Mouse (Mus musculus): ENCODE results near the gene Tead3. TPM values are rescaled to one million over a fixed set of nuclear protein-coding genes. Genes with fewer than 3 reads are reported as not detected.

Tead3 gene
- polyA plus RNA-seq, 2 experiments: 0.52 to 2.2 TPM

DNA sequence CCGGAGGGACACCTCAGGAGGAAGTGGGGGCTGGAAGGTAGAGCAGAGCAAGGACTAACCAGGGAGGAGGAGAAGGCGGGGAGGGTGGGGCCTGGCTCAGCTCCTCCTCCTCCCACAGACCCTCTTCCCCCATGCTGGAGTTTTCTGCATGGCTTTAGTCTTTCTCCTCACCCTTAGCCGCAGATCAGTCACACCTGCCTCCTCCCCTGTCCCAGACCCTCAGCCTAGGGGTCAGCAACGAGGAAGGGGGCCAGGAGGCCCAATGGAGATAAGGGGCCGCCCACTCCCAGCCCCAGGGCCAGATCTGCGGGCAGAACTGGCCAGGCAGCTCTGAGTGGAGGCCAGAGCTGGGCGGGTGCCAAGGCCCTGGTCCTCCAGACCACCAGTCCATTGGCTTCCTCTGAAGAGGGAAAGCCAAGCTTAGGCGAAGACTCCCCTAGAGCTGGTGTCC, 5.3 kb downstream of the Tead3 start:
- peaks cover 14% of the 10 kb centered on the region for H3K27me3 ChIP-seq (ENCODE audit: control insufficient read depth, insufficient read depth, low read length)
- ATAC-seq (ENCODE audit: insufficient read depth): no peak

DNA sequence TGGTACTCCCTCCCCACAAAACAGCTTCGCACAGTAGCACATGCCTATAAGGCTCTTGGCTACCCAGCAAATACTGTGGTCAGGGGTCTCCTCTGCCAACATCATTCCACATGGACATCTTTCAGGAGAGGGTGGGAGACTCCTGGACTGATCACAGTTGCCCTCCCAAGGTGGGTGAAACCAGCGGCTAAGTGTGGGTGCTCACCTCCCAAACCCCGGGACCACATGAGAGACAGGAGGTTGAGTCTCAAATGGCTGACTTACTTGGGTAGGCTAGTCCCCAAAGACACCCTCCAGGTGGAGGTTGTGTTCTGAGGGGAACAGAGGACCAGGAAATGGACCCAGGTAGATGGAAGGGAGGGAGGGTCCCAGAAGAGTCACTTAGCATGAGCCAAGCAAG, 5.9 kb downstream of the Tead3 start:
- peaks cover 3 to 4% of the 10 kb centered on the region in 2 experiments; a peak in 3 of 4 replicates for H3K4me1 ChIP-seq (replicated peaks; ENCODE audit: control insufficient read depth in 2 of 2, insufficient read depth in 2 of 2, low read length in 1 of 2)
- H3K4me2 ChIP-seq (ENCODE audit: low read depth): no peak overlapping the region
- peaks cover 8% of the 10 kb centered on the region for H3K27me3 ChIP-seq (ENCODE audit: control insufficient read depth, insufficient read depth, low read length)

More for the DNA sequence above, 5.3 kb downstream of the Tead3 start:
- Histone ChIP-seq H3K36me3 (replicated peaks; ENCODE audit: control insufficient read depth, insufficient read depth, low read depth) (no peaks in the 10 kb centered on the region), H3K27ac (no peak overlapping the region), H3K9me3 (ENCODE audit: control insufficient read depth, low read length) (no peaks in the 10 kb centered on the region), H3K4me2 (ENCODE audit: low read depth) (no peak overlapping the region), H3K4me3 (ENCODE audit: insufficient read depth in 1 of 2, low read depth in 2 of 2, low read length in 2 of 2) (no peak overlapping the region), H3K4me1 (replicated peaks; ENCODE audit: control insufficient read depth in 2 of 2, insufficient read depth in 2 of 2, low read length in 1 of 2) (peaks cover 3 to 4% of the 10 kb centered on the region in 2 experiments; a peak in 3 of 4 replicates), H3K9ac (replicated peaks) (no peak overlapping the region)
- no peak for DNase-seq (ENCODE audit: low read depth in 3 of 3, low spot score in 3 of 3)
- WGBS (ENCODE audit: insufficient replicate concordance): 19% methylated on average over 8 of the region's 8 CpGs
- TF ChIP-seq EP300 (IDR thresholded peaks at IDR 0.05; ENCODE audit: low read depth) (no peak), CTCF (IDR thresholded peaks at IDR 0.05; ENCODE audit: low read depth) (no peak)

GRCm38 (mm10) chr17:28344050-28344607, 6.5 kb downstream of the Tead3 start:
- DNase-seq (ENCODE audit: low read depth in 3 of 3, low spot score in 3 of 3): no peak
- H3K9ac ChIP-seq (replicated peaks): no peak overlapping the region
- peaks cover 3% of the 10 kb centered on the region for H3K27me3 ChIP-seq (ENCODE audit: control insufficient read depth, insufficient read depth, low read length)
- no peak for ATAC-seq (ENCODE audit: insufficient read depth)
- H3K36me3 ChIP-seq (replicated peaks; ENCODE audit: control insufficient read depth, insufficient read depth, low read depth): no peaks in the 10 kb centered on the region
- 51% methylated on average over 4 of the region's 4 CpGs for WGBS (ENCODE audit: insufficient replicate concordance)
- no peaks in the 10 kb centered on the region for H3K9me3 ChIP-seq (ENCODE audit: control insufficient read depth, low read length)
- no peak for TF ChIP-seq EP300 (IDR thresholded peaks at IDR 0.05; ENCODE audit: low read depth)
- TF ChIP-seq CTCF (IDR thresholded peaks at IDR 0.05; ENCODE audit: low read depth): no peak
- H3K4me1 ChIP-seq (replicated peaks; ENCODE audit: control insufficient read depth in 2 of 2, insufficient read depth in 2 of 2, low read length in 1 of 2): peaks cover 3 to 4% of the 10 kb centered on the region in 2 experiments; a peak in 3 of 4 replicates
- no peak overlapping the region for H3K4me3 ChIP-seq (ENCODE audit: insufficient read depth in 1 of 2, low read depth in 2 of 2, low read length in 2 of 2)
- no peak overlapping the region for H3K27ac ChIP-seq
- no peak overlapping the region for H3K4me2 ChIP-seq (ENCODE audit: low read depth)

More for the DNA sequence above, 5.9 kb downstream of the Tead3 start:
- no peak overlapping the region for H3K9ac ChIP-seq (replicated peaks)
- TF ChIP-seq CTCF (IDR thresholded peaks at IDR 0.05; ENCODE audit: low read depth) (no peak), EP300 (IDR thresholded peaks at IDR 0.05; ENCODE audit: low read depth) (no peak)
- no peaks in the 10 kb centered on the region for H3K9me3 ChIP-seq (ENCODE audit: control insufficient read depth, low read length)
- H3K27ac ChIP-seq: no peak overlapping the region
- WGBS (ENCODE audit: insufficient replicate concordance): 55% methylated on average over 3 of the region's 3 CpGs
- DNase-seq (ENCODE audit: low read depth in 3 of 3, low spot score in 3 of 3) (no peak), ATAC-seq (ENCODE audit: insufficient read depth) (no peak)
- no peak overlapping the region for H3K4me3 ChIP-seq (ENCODE audit: insufficient read depth in 1 of 2, low read depth in 2 of 2, low read length in 2 of 2)
- no peaks in the 10 kb centered on the region for H3K36me3 ChIP-seq (replicated peaks; ENCODE audit: control insufficient read depth, insufficient read depth, low read depth)

DNA sequence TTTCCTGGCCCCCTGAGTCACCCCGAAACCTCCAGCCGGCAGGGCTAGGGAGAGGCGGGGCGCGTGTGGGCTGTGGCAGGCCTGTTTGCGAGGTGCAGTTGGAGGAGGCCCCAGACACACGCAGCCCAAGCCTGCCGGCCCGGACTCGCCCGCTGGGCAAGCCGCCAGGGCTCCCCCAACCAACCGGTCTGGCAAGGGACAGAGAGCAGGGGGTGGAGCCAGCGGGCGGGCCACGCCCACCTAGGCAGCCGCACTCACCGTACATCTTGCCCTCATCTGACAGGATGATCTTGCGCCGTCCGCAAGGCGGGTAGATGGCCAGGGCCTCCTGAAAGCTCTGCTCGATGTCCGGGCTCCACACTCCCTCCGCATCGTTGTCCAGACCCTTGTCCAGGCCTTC, 9.5 kb downstream of the Tead3 start:
- Histone ChIP-seq H3K36me3 (replicated peaks; ENCODE audit: control insufficient read depth, insufficient read depth, low read depth) (no peaks in the 10 kb centered on the region), H3K4me2 (ENCODE audit: low read depth) (peak overlapping the region; percentile 16), H3K27me3 (ENCODE audit: control insufficient read depth, insufficient read depth, low read length) (no peaks in the 10 kb centered on the region), H3K9me3 (ENCODE audit: control insufficient read depth, low read length) (no peaks in the 10 kb centered on the region), H3K27ac (no peak overlapping the region), H3K9ac (replicated peaks) (no peak overlapping the region), H3K4me3 (ENCODE audit: insufficient read depth in 1 of 2, low read depth in 2 of 2, low read length in 2 of 2) (no peak overlapping the region), H3K4me1 (replicated peaks; ENCODE audit: control insufficient read depth in 2 of 2, insufficient read depth in 2 of 2, low read length in 1 of 2) (peaks cover 3 to 4% of the 10 kb centered on the region in 2 experiments; a peak in 2 of 4 replicates)
- DNase-seq (ENCODE audit: low read depth in 3 of 3, low spot score in 3 of 3): peak in 1 of 3 experiments; percentile 46
- peak; percentile 66 for ATAC-seq (ENCODE audit: insufficient read depth)
- WGBS (ENCODE audit: insufficient replicate concordance): 9% methylated on average over 24 of the region's 26 CpGs
- TF ChIP-seq EP300 (IDR thresholded peaks at IDR 0.05; ENCODE audit: low read depth) (no peak), CTCF (IDR thresholded peaks at IDR 0.05; ENCODE audit: low read depth) (no peak)

DNA sequence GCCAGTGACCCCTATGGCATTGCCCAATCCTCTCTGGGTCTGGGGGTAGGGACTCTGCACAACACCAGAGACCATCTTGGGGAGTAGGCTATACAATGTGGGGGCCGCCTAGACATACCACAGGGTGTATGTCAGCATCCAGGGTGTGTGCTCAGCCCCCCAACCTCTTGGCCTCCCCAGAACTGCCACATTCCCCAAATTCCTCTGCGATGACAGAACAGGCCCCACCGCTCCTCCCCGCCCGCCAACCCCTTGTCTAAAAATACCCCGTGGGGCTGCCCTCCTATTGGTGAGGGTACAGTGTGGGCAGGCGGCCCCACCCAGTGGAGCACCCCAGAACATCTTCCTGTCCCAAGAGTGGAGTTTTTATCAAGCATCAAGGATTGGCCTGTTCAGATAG, 10.0 kb downstream of the Tead3 start:
- ATAC-seq (ENCODE audit: insufficient read depth) (no peak), DNase-seq (ENCODE audit: low read depth in 3 of 3, low spot score in 3 of 3) (no peak)
- Histone ChIP-seq H3K4me2 (ENCODE audit: low read depth) (peak overlapping the region; percentile 16), H3K27me3 (ENCODE audit: control insufficient read depth, insufficient read depth, low read length) (no peaks in the 10 kb centered on the region), H3K36me3 (replicated peaks; ENCODE audit: control insufficient read depth, insufficient read depth, low read depth) (no peaks in the 10 kb centered on the region), H3K4me1 (replicated peaks; ENCODE audit: control insufficient read depth in 2 of 2, insufficient read depth in 2 of 2, low read length in 1 of 2) (peaks cover 3 to 4% of the 10 kb centered on the region in 2 experiments; a peak in 1 of 4 replicates), H3K27ac (no peak overlapping the region), H3K9ac (replicated peaks) (no peak overlapping the region), H3K4me3 (ENCODE audit: insufficient read depth in 1 of 2, low read depth in 2 of 2, low read length in 2 of 2) (no peak overlapping the region), H3K9me3 (ENCODE audit: control insufficient read depth, low read length) (no peaks in the 10 kb centered on the region)
- no peak for TF ChIP-seq EP300 (IDR thresholded peaks at IDR 0.05; ENCODE audit: low read depth)
- no peak for TF ChIP-seq CTCF (IDR thresholded peaks at IDR 0.05; ENCODE audit: low read depth)
- WGBS (ENCODE audit: insufficient replicate concordance): 48% methylated on average over 7 of the region's 7 CpGs

Data from liver, embryonic 14.5 days (tissue).